Mouse (Mus musculus) Patski (cell line): Measurements from ENCODE around the gene Acsl1. TPM values are rescaled to one million over a fixed set of nuclear protein-coding genes. Genes with fewer than 3 reads are reported as not detected.

Experiments used
- ATAC-seq: fragments of 100-300 bp; one replicate; pipeline ENCODE4 v1.8.0; 2021
- CTCF ChIA-PET: fragments of 350-600 bp; sonication (Branson Sonifier 250); formaldehyde crosslinking; loops from one replicate; lab custom pipeline; 2022; ENCODE audit warnings: inconsistent platforms; lab: Charles Lee
- POLR2A ChIA-PET: fragments of 350-600 bp; sonication (Branson Sonifier 250); formaldehyde crosslinking; loops from one replicate; lab custom pipeline; 2022; ENCODE audit warnings: antibody characterized with exemption, inconsistent platforms; lab: Charles Lee
- DNase-seq: peaks from one replicate; pipeline ENCODE4 v3.0.0-alpha.2; 2011; ENCODE audit warnings: low read depth, low spot score
- H3K27me3 ChIP-seq: fragments of 371-371 bp; one replicate; pipeline ENCODE4 v1.5.1; 2021
- CTCF ChIP-seq: fragments of 100-300 bp; IDR thresholded peaks from one replicate; pipeline ENCODE4 v1.5.1; 2021
- in situ Hi-C: fragments of 300-500 bp; cut with MboI; formaldehyde crosslinking; loops from 3 replicates; pipeline ENCODE4 v1.11.1; 2018; ENCODE audit warnings: low pct_unique_long_range_greater_than_20kb, mixed read lengths
- polyA plus RNA-seq: library from polyadenylated mRNA; unstranded; gene quantifications from one replicate; pipeline ENCODE4 v1.2.3, GENCODE M21; 2021

Acsl1 gene
- polyA plus RNA-seq, 1 experiment from 2014 or later, result 43.4 TPM

- in situ Hi-C loops, result no loop called here
- ChIA-PET CTCF (no interaction called here), POLR2A (no interaction called here)
- no peaks in the 10 kb centered on the region for H3K27me3 ChIP-seq
- DNase-seq (no peak), ATAC-seq (no peak)
- TF ChIP-seq CTCF, result no peak
Measured at GRCm38 (mm10) chr8:46448606-46449005, 22.2 kb upstream of the Acsl1 start.

GRCm38 (mm10) chr8:46449063-46449462 is 21.8 kb upstream of the Acsl1 start:
- DNase-seq (no peak), ATAC-seq (no peak)
- CTCF ChIA-PET, result no interaction called here
- in situ Hi-C loops, result no loop called here
- POLR2A ChIA-PET, result no interaction called here
- H3K27me3 ChIP-seq, result no peaks in the 10 kb centered on the region
- TF ChIP-seq CTCF, result no peak

GRCm38 (mm10) chr8:46449723-46450251 is 21.1 kb upstream of the Acsl1 start:
- TF ChIP-seq CTCF, result no peak
- CTCF ChIA-PET, result no interaction called here
- in situ Hi-C loops, result no loop called here
- no peaks in the 10 kb centered on the region for H3K27me3 ChIP-seq
- POLR2A ChIA-PET, result no interaction called here
- no peak for ATAC-seq
- DNase-seq, result no peak

GRCm38 (mm10) chr8:46458215-46458811 is 12.5 kb upstream of the Acsl1 start:
- TF ChIP-seq CTCF, result no peak
- CTCF ChIA-PET, result no interaction called here
- ATAC-seq (no peak), DNase-seq (no peak)
- H3K27me3 ChIP-seq, result no peaks in the 10 kb centered on the region
- POLR2A ChIA-PET, result no interaction called here
- in situ Hi-C loops, result no loop called here

- CTCF ChIA-PET, result no interaction called here
- ATAC-seq (no peak), DNase-seq (no peak)
- TF ChIP-seq CTCF, result no peak
- in situ Hi-C loops, result no loop called here
- no peaks in the 10 kb centered on the region for H3K27me3 ChIP-seq
- POLR2A ChIA-PET, result no interaction called here
Measured at GRCm38 (mm10) chr8:46468400-46468799, 2.4 kb upstream of the Acsl1 start.

- in situ Hi-C loops, result no loop called here
- ATAC-seq (no peak), DNase-seq (no peak)
- no peaks in the 10 kb centered on the region for H3K27me3 ChIP-seq
- TF ChIP-seq CTCF, result no peak
- POLR2A ChIA-PET, result interaction anchor here (0.7 kb wide), 1 partner anchor 38 kb away, joined by 3 read pairs; no protein-coding TSS in a partner anchor
- CTCF ChIA-PET, result no interaction called here
Measured at GRCm38 (mm10) chr8:46469071-46469769, 1.6 kb upstream of the Acsl1 start.

- CTCF ChIA-PET, result interaction anchor here (1.2 kb wide), 1 partner anchor 77 kb away, joined by 3 read pairs; no protein-coding TSS in a partner anchor
- POLR2A ChIA-PET, result no interaction called here
- DNase-seq, result peak; percentile 71
- no peaks in the 10 kb centered on the region for H3K27me3 ChIP-seq
- peak; percentile 3 for ATAC-seq
- in situ Hi-C loops, result no loop called here
- TF ChIP-seq CTCF, result no peak
Measured at GRCm38 (mm10) chr8:46470091-46470791, 596 bp upstream of the Acsl1 start.

GRCm38 (mm10) chr8:46471926-46472485 is 1.2 kb downstream of the Acsl1 start:
- H3K27me3 ChIP-seq, result no peaks in the 10 kb centered on the region
- ChIA-PET CTCF (interaction anchor here (1.3 to 1.6 kb wide), 2 partner anchors 16 to 133 kb away, joined by 3 read pairs; no protein-coding TSS in a partner anchor), POLR2A (interaction anchor here (0.6 kb wide), 3 partner anchors 79 to 246 kb away, joined by 3 read pairs; no protein-coding TSS in a partner anchor)
- in situ Hi-C loops, result no loop called here
- ATAC-seq, result no peak
- no peak for TF ChIP-seq CTCF
- no peak for DNase-seq

- DNase-seq, result no peak
- TF ChIP-seq CTCF, result no peak
- CTCF ChIA-PET, result interaction anchor here (1.5 to 2.2 kb wide), 4 partner anchors 10 to 74 kb away, joined by 4 to 7 read pairs (median 4); no protein-coding TSS in a partner anchor
- H3K27me3 ChIP-seq, result no peaks in the 10 kb centered on the region
- in situ Hi-C loops, result no loop called here
- no peak for ATAC-seq
- POLR2A ChIA-PET, result no interaction called here
Measured at GRCm38 (mm10) chr8:46474120-46474519, 3.3 kb downstream of the Acsl1 start.

- POLR2A ChIA-PET, result no interaction called here
- DNase-seq (no peak), ATAC-seq (no peak)
- in situ Hi-C loops, result no loop called here
- CTCF ChIA-PET, result interaction anchor here (1.5 to 2.2 kb wide), 4 partner anchors 9 to 74 kb away, joined by 4 to 7 read pairs (median 4); no protein-coding TSS in a partner anchor
- no peaks in the 10 kb centered on the region for H3K27me3 ChIP-seq
- no peak for TF ChIP-seq CTCF
Measured at GRCm38 (mm10) chr8:46474634-46475033, 3.8 kb downstream of the Acsl1 start.
